Mouse (Mus musculus) lung, postnatal 0 days (tissue): ENCODE data around the gene Arhgap30.

Experiments used
- CTCF ChIP-seq: IDR thresholded peaks from 2 replicates; pipeline ENCODE4 v1.5.1; 2016; ENCODE audit warnings: antibody characterized with exemption, mild to moderate bottlenecking
- EP300 ChIP-seq: IDR thresholded peaks from 2 replicates; pipeline ENCODE4 v1.6.1; 2016; ENCODE audit warnings: antibody characterized with exemption, mild to moderate bottlenecking, control low read depth

DNA sequence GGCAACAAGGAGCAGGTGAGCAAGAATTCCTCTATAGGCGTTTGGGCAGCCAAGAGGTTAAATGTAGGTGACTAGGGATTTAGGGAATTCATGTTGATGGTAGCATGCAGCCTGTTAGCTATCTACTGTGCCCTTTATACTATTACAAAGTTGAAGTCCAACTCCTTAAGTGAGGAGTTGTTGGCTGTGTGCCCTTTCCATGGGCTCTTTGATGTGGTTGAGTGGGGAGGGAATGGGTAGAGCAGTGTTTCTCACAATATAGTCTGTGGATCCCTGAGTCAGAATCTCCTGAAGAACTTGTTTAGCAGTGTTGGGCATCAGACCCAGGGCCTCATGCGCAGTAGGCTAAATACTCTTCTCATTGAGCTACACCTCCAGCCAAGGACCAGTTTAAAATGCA, 31.9 kb upstream of the Arhgap30 start:
- TF ChIP-seq CTCF, result no peak
- no peak for TF ChIP-seq EP300
